Mouse (Mus musculus) kidney, postnatal 0 days (tissue): ENCODE measurements at regions not wholly inside any gene's neighbourhood (a gene's known extent, or its start where the extent isn't known, plus 50 kb on each side); places are given as distances from the start of the nearest gene placed in this dataset.
A peak's percentile ranks its signal among the peaks of the same experiment; 100 is the strongest.
"Not testable (repeated sequence)": the region's sequence is repeated elsewhere in the genome, so short reads cannot be mapped to it uniquely, and the experiment has no call there.

Experiments
- ATAC-seq: fragments of 200-750 bp; cut with Nextera tagmentation; replicated peaks from 2 replicates; pipeline ENCODE4 v1.8.0; 2017; ENCODE audit warnings: low read depth, moderate number of reproducible peaks, moderate TSS enrichment, moderate library complexity; ENCODE audit not compliant: low FRiP score
- DNase-seq: peaks from one replicate; pipeline ENCODE4 v3.0.0-alpha.2; 2016; ENCODE audit warnings: low spot score
- H3K27ac ChIP-seq: fragments of 300-500 bp; sonication (generic); 2 replicates; pipeline ENCODE4 v1.5.1; 2014; ENCODE audit warnings: mild to moderate bottlenecking
- H3K27me3 ChIP-seq: fragments of 300-500 bp; sonication (generic); 2 replicates; pipeline ENCODE4 v1.6.1; 2014; ENCODE audit warnings: low read length, mixed read lengths; ENCODE audit not compliant: insufficient read depth
- H3K36me3 ChIP-seq: fragments of 300-500 bp; sonication (generic); 2 replicates; pipeline ENCODE4 v1.6.1; 2014; ENCODE audit warnings: low read length, mixed read lengths; ENCODE audit not compliant: insufficient read depth
- H3K4me1 ChIP-seq: fragments of 300-500 bp; sonication (generic); replicated peaks from 2 replicates; pipeline ENCODE4 v1.6.1; 2014; ENCODE audit warnings: antibody characterized with exemption, low read length, mixed read lengths; ENCODE audit not compliant: insufficient read depth
- H3K4me2 ChIP-seq: fragments of 300-500 bp; sonication (generic); 2 replicates; pipeline ENCODE4 v1.6.1; 2014; ENCODE audit warnings: mild to moderate bottlenecking, low read length, moderate library complexity, mixed read lengths
- H3K4me3 ChIP-seq: fragments of 300-500 bp; sonication (generic); replicated peaks from 2 replicates; pipeline ENCODE4 v1.5.1; 2014; ENCODE audit warnings: low read depth, low read length
- H3K9ac ChIP-seq: fragments of 300-500 bp; sonication (generic); 2 replicates; pipeline ENCODE4 v1.6.1; 2014; ENCODE audit warnings: low read depth, low read length
- H3K9me3 ChIP-seq: fragments of 300-500 bp; sonication (generic); replicated peaks from 2 replicates; pipeline ENCODE4 v1.6.1; 2016; ENCODE audit warnings: low read length, inconsistent platforms, mixed read lengths
- CTCF ChIP-seq: IDR thresholded peaks from 2 replicates; pipeline ENCODE4 v1.5.1; 2016; ENCODE audit warnings: antibody characterized with exemption, low read depth, mild to moderate bottlenecking, moderate library complexity
- WGBS: fragments of 180-500 bp; shearing (Covaris S2); extraction: QIAGEN DNeasy Blood & Tissue Kit; methylation state at CpG from one replicate; pipeline ENCODE4 v1.1.7; 2014; 5-methylcytosine and 5-hydroxymethylcytosine counted together

DNA sequence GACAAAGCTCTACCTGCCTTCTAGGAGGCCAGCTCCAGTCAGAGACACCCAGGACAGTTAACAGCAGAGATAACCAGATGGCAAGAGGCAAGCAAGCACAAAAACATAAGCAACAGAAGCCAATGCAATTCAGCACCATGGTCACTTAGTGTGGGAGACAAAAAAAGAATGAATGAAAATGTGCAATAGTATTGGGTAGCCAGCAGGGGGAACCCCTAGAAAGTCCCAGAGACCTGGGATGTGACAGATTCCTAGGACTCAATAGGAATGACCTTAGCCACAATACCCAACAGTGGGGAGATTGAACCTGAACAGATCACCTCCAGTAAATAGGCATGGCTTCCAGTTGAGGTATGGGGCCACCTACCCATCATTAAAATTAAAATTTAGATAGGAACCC, 409.0 kb upstream of the St6gal2 start:
- H3K36me3 ChIP-seq = no peaks in the 10 kb centered on the region
- DNase-seq (no peak), ATAC-seq (no peak)
- no peak overlapping the region for H3K9ac ChIP-seq
- no peaks in the 10 kb centered on the region for H3K4me1 ChIP-seq
- no peaks in the 10 kb centered on the region for H3K27me3 ChIP-seq
- no peak overlapping the region for H3K27ac ChIP-seq
- no peak overlapping the region for H3K4me2 ChIP-seq
- no peaks in the 10 kb centered on the region for H3K9me3 ChIP-seq
- H3K4me3 ChIP-seq = no peak overlapping the region
- peak; percentile 37; the same call in 1 of the 2 replicates for TF ChIP-seq CTCF

GRCm38 (mm10) chr17:55040216-55040615, 405.0 kb upstream of the St6gal2 start:
- not testable (repeated sequence) for H3K9me3 ChIP-seq, H3K27ac ChIP-seq, H3K4me3 ChIP-seq, ATAC-seq, H3K36me3 ChIP-seq, H3K9ac ChIP-seq, H3K4me2 ChIP-seq, H3K4me1 ChIP-seq, DNase-seq, H3K27me3 ChIP-seq
- WGBS = 76% methylated on average over 1 of the region's 1 CpGs

- H3K9me3 ChIP-seq = no peaks in the 10 kb centered on the region
- H3K4me2 ChIP-seq = no peak overlapping the region
- H3K27ac ChIP-seq = no peak overlapping the region
- TF ChIP-seq CTCF = no peak
- 78% methylated on average over 3 of the region's 3 CpGs for WGBS
- H3K4me1 ChIP-seq = no peaks in the 10 kb centered on the region
- H3K27me3 ChIP-seq = no peaks in the 10 kb centered on the region
- H3K4me3 ChIP-seq = no peak overlapping the region
- no peak for ATAC-seq
- no peaks in the 10 kb centered on the region for H3K36me3 ChIP-seq
- H3K9ac ChIP-seq = no peak overlapping the region
- no peak for DNase-seq
These were observed 376.8 kb upstream of the St6gal2 start for GRCm38 (mm10) chr17:55068420-55068819.

DNA sequence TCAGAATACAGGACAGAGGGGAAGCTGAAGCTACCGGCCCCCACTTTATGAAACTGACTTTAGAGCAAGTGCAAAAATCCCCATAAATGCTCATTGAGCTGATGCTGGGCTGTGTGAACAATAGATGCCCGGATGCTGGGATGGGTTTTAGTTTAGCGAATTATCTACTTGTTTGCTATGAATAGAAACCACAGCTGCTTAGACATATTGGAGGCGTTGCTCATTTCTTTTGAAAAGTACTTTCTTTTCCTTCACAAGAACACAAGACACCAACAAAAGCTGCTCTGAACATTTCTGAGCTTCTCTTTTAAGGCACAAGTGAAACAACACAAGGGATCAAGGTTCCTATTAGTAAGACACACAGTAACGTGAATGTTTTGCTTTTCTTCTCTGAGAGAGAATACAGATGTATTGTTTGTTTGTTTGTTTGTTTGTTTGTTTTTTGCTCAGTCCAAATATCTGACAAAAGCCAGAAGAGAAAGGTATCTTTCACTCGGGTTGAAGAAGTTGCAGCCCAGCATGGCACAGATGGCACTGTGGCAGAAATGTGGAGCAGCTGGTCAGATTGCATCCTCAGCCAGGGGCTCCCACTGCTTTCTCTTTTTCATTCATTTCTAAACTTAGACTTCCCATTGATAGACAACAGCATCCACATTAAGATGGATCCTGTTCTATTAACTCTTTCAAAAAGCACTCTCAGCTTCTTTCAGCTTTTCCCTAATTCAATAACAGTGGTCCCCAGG, 361.7 kb upstream of the St6gal2 start:
- H3K9ac ChIP-seq = no peak overlapping the region
- no peak overlapping the region for H3K4me3 ChIP-seq
- TF ChIP-seq CTCF = no peak
- ATAC-seq (no peak), DNase-seq (no peak)
- 81% methylated on average over 6 of the region's 6 CpGs for WGBS
- H3K4me2 ChIP-seq = no peak overlapping the region
- no peaks in the 10 kb centered on the region for H3K4me1 ChIP-seq
- no peaks in the 10 kb centered on the region for H3K9me3 ChIP-seq
- H3K27ac ChIP-seq = no peak overlapping the region
- no peaks in the 10 kb centered on the region for H3K27me3 ChIP-seq
- H3K36me3 ChIP-seq = no peaks in the 10 kb centered on the region

DNA sequence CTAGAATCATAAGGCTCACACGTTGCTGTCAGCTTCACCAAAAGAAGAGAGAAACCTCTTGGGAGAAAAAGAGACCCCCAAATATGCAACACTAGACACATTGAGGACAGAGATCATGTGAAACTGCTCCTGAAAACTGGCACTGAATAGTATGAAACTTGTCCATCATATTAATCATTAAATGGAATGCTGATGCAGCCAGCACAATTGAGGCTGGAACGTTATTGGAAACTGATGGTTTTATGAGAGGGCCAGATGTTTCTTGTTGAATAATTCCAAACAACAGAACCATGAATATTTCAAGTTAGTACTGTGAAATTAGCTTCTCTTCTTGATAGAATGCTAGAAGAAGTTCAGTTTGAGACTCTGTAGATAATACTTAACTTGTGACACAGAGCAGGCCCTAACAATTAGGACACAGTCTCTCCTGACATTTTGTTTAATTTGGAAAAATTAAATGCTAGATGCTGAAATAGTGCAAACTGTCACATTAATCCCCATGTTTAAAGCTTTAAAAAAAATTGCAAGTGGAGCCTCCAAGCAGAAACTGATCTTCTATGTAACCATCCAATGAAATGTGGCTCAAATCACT, 354.4 kb upstream of the St6gal2 start:
- Histone ChIP-seq H3K9ac (no peak overlapping the region), H3K27ac (no peak overlapping the region), H3K9me3 (no peaks in the 10 kb centered on the region), H3K4me2 (no peak overlapping the region), H3K36me3 (no peaks in the 10 kb centered on the region), H3K27me3 (no peaks in the 10 kb centered on the region), H3K4me1 (no peaks in the 10 kb centered on the region), H3K4me3 (no peak overlapping the region)
- TF ChIP-seq CTCF = no peak
- WGBS = 37% methylated on average over 2 of the region's 2 CpGs
- no peak for ATAC-seq
- peak; percentile 36 for DNase-seq

DNA sequence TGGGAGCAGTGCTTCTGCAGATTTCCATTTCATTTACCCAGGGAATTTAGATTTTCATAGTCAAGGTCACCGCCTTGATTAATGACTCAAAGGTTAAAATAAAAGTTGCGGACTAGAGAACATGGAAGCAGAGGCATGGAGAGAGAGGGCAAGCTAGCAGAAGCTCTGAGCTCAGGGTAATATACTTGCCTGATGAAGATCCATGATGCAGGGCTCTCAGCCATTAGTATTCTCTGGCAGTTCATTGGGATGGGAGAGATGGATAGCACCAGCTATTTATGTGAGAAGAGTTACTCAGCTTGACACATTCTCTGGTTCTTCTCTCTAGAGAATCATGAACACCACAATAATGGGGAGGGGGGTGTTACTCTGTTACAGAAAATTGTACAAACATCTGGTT, 341.7 kb upstream of the St6gal2 start:
- WGBS = 64% methylated on average over 2 of the region's 2 CpGs
- no peaks in the 10 kb centered on the region for H3K27me3 ChIP-seq

More for the DNA sequence above, 341.7 kb upstream of the St6gal2 start:
- DNase-seq (no peak), ATAC-seq (no peak)
- H3K9me3 ChIP-seq = no peaks in the 10 kb centered on the region
- no peaks in the 10 kb centered on the region for H3K36me3 ChIP-seq
- H3K27ac ChIP-seq = no peak overlapping the region
- no peak overlapping the region for H3K9ac ChIP-seq
- H3K4me3 ChIP-seq = no peak overlapping the region
- no peak overlapping the region for H3K4me2 ChIP-seq
- no peaks in the 10 kb centered on the region for H3K4me1 ChIP-seq
- no peak for TF ChIP-seq CTCF
